Mouse (Mus musculus) heart, postnatal 36 days (tissue): Measurements from ENCODE around the gene Nkpd1. TPM values are rescaled to one million over a fixed set of nuclear protein-coding genes. Genes with fewer than 3 reads are reported as not detected.

Experiments
- DNase-seq, 2 experiments: peaks; one replicate each; pipeline ENCODE4 v3.0.0; 2021 to 2022
- intact Hi-C: fragments of 180-260 bp; cut with DNase I; formaldehyde crosslinking; loops from one replicate; pipeline ENCODE4 v1.15.1; 2025
- total RNA-seq, 2 experiments: library from RNA; stranded (reverse); gene quantifications; 2 replicates each; pipeline ENCODE4 v1.2.3; 2021

Nkpd1 gene
- total RNA-seq, 2 experiments from 2014 or later: not detected

DNA sequence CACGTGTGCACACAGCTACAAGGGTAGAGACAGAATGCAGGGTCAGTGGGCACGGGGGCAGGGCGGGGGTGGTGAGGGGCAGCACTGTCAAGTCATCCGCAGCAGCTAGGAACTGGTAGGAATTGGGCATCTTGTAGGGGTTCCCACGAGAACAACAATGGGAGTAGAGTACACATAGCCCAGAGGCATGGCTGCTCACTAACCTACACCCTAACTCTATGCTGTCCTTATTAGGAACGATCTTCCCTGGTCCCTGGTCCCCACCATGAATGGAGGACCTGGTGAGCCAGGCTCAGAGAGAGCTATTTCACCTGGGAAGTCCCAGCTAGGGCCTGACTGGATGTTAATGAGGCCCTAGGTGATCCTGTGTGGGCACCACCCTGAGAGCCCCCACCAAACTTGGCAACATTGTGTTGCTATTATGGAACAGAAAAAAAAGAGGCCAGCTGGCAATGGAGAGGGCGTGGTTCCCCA lies 24.1 kb downstream of the Nkpd1 start:
- DNase-seq: no peak
- intact Hi-C loops: no loop called here

DNA sequence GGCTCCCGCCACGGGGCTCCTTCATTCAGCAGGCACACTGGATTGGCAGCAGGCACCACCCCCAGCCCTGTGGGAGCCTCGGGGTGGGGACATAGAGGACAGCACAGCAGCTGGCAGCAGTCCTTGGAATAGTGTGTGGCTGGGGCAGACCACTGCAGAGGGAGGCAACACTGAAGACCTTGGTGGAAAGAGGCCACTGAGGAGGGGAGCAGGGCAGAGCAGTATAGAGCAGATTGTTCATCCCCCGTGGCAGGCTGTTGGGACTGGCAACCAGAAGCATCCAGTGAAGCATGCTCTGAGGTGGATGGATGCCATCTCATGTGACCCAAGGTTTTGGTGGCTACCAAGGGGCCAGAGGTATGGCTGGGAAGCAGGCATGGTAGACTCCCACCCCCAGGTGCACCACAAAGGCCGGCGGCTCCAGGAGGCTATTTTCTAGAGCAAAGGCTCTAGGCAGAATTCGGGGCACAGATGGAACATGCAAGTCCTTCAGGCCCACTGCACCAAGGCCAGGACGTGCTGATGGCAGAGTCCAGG lies 24.6 kb downstream of the Nkpd1 start:
- DNase-seq: no peak
- intact Hi-C loops: no loop called here

DNA sequence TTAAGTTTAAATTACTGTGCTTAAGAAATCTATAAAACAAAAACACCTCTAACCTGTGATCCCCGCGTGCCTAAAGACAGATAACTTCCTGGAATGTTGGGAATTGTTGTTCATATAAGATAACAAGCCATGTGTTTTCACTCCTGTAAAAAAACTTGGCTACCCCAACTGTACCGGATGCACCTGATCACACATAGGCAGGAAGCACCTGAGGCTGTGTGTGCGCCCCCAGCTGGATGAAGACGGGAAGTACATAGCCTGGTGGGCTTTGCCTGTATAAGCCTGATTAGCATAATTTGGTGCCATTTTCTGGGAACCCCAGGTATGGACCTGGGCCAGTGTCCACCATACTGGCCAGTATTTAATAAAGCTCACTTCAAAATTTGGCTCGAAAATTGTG lies 25.9 kb downstream of the Nkpd1 start:
- DNase-seq: no peak
- intact Hi-C loops: no loop called here

DNA sequence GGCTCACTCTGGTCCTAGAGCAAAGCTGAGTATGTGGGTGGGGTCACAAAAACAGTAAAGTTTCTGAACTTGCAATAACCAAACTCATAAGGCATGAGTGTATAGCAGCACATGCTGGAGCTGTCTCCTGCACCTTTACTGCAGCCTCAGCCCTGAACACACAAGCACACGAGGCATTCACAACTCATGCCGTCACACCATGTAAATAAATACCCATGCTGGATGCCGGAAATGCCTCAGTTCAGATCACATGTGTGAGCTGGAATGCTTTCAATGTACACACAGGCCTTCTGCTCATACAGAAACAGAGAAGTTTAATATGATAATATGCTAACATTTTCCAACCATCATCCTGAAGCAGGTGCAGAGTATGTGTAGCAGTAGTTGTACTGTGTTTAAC lies 28.4 kb downstream of the Nkpd1 start:
- intact Hi-C loops: no loop called here
- no peak for DNase-seq

DNA sequence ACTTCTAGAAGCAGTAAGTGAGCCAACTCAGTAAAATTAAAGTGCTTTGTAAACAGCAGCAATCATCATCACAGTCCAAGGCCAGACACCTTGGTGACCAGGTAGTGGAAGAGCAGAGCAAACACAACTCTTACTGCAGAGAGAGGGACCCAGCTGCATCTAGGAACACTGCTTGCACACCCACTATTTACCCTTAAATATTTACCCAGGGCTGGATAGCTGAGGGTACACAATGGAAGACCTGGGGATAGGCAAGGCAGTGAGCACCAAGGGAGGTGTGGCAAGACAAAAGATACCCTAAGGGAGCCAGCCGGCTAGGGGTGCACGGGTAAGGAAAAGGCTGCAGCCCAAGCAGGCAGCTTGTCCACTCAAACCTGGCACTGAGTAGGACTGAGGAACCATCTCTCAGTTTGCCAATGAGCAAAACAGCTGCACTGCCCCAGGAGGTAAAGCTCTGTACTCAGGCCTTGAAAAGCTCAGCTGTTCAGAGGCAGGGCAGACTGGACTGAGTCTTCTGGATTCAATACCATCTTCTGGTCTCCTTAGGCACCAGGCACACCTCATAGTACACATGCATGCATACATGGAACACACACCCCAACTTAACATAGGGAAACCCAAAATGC lies 29.8 kb downstream of the Nkpd1 start:
- DNase-seq: no peak
- intact Hi-C loops: no loop called here

DNA sequence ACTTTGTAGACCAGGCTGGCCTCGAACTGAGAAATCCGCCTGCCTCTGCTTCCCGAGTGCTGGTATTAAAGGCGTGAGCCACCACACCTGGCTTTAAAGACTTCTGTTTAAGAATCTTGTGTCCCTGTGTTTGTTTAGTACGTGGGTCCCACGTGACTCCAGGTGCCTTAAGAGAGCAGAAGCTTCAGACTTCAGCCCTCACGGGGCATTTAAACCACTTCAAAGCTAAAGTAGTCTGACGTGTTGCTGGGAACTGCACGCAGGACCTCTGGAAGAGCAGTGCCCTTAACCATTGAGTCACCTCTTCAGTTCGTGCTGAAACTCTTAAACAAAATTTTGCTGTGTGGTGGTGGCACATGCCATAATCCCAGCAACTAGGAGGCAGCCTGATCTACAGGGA lies 31.8 kb downstream of the Nkpd1 start:
- DNase-seq: no peak
- intact Hi-C loops: no loop called here

DNA sequence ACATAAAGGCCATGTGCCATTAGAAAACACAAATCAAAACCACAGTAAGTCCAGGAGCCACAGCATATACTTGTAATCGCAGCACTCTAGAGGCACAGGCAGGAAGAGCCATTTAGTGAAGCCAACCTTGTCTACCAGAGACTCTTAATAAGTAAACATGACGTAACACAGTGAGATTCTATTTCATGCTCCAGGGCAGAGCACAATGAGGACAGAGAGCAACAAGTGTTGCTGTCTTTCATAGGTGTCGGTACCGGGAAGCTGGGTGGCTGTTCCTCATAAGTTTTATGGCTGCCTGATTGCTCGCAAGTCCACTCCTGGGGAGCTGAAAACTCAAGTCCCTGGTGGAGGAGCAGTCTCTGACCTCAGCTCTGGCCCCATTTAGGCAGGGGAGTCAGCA lies 34.0 kb downstream of the Nkpd1 start:
- intact Hi-C loops: no loop called here
- DNase-seq: no peak

DNA sequence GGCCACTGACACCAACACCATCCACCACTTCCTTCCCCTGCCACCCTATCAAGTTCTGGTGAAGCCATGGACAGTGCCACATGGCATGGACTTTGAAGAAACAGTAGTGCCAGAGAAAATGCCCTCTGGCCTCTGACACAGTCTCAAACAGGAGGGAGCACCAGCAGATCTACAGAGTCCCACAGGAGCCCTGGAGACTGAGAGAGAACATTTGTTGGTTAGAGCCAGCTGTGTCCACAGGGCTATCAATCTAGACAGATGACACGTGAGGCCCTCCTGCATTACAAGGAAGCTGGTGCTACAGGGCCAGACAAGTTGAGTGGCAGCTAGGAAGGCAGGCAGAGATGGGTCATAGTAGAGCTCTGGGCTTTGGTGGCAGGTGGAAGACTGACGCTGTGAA lies 34.8 kb downstream of the Nkpd1 start:
- DNase-seq: no peak
- intact Hi-C loops: no loop called here

DNA sequence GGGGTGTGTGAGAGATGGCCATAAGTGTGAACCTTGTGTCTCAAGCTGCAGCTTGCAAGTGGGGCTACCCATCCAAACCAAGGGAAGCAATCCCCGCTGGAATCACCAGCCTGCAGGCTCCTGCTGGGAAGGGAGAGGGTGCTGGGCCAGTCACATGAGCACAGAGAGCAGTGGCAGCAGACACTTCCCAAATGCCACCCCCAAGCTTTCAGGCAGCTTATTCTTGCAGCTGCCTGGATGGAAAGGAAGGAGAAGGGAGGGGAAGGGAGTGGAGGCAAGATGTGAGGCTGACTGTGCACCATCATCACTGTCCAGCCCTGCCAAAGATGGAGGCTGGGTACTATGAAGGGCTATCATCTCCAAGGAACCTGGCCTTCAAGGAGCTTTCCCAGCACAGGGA lies 36.5 kb downstream of the Nkpd1 start:
- intact Hi-C loops: no loop called here

DNA sequence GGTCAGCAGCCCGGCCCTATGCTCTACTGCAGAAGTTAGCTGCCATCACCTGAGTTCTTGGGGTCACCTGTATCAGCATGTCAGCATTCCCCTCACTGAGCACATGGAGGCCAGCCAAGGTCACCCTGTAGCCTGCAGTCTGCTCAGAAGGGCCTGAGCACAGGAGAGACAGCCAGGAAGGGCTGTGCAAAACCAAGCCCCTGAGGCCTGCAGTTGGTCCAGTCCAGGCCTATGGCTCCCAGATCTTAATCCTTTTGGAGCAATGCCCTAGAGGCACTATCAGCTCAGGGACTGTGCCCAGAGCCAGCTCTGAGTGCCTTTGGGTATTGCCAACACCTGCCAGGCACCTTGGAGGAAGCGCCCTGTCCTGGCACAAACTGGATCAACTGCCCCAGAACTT lies 39.4 kb downstream of the Nkpd1 start:
- intact Hi-C loops: no loop called here
- DNase-seq: no peak

More for the DNA sequence above, 36.5 kb downstream of the Nkpd1 start:
- no peak for DNase-seq

DNA sequence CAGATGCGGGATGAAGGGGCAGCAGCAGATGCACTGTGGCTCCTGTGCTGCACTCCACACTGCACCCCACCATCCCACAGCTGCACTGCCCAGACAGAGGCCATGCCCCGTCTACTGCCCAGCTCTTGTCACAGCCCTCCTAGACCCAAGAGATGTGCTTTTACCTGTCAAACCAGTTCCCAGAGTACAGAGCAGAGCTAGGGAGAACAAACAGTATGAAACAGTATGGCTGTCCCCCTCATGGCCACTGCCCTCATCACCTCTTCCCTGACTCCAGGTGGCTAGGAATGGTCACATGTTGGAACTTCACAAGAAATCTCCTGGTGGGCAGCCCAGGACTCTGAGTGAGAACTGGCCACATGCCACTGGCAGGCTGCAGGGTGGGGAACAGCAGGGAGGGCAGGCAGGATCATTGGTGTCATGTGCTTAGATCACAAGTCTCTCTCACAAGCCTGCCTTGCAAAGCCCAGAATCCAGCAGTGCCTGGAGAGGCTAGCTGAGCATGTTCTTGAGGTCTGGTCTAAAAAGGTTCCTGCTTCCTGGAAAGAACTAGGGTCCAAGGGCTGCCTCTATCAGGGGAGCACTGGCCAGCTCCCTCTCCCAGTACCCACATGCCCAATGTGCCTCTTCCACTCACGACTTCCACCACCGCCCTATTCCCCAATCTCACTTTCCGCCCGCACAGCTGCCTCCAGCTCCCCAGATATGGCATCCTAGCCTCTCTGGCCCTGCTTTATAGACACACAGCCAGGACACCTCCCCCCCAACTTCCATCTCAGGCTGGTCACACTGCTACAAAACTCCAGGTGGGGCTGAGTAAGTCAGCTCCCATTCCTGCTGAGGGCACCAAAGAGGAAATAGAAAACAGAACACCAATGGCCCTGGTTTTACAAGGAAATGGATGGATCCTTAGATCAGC lies 40.6 kb downstream of the Nkpd1 start:
- DNase-seq: peak; percentile 23 to 43
- intact Hi-C loops: no loop called here

DNA sequence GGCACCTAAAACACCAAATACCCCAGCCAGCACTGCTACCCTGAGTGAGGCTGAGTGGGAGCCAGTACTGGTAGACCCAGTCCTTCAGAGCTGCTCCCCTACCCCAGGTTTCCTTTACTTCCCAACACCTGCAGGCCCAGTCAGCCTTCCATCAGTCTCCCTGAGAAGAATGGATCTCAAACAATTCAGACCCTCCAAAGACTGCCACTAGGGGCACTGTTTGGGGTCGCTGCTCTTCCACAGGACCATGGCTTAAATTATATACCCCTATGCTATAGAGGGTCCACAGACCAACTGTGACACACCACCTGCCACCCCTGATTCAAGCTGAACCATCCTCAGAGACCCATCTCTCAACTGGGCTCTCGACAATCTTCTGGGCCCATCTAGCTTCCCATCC lies 41.3 kb downstream of the Nkpd1 start:
- intact Hi-C loops: no loop called here
- no peak for DNase-seq

DNA sequence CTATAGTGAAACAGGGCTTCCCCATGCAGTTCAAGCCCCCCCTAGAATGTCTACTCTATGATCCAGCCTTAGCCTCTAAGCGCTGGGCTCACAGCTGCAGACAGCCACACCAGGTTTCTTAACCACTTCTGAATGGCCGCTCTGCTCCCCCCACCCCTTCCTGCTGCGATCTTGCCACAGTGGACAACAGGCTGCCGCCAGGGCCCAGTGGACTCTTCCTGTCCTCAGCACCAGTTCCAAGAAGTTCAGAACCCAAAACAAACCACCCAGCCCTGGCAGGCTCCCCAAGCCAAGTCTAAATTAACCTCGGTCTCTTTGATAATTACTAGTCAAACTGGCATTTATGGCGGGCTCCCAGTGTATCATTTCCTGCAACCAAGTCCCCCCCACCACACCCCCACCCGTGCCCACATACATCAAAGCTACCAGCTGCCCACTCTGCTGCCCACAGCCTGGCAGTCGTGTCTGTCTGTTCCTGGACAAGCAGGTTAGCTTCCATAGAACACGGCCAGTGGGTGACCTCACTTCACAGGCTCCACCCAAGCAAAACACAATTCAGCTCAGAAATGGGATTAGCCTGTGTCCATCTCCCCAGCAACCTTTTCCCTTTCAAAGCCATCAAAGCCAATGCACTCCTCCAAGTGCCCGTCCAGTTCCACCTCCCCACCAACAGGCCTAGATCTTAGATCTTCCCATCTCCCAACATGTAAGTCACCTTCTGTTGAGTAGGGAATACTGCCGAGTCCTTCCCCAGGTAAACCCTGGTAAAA lies 43.0 kb downstream of the Nkpd1 start:
- intact Hi-C loops: loop anchor here (5.0 kb wide), 1 partner anchor 103 kb away; the partner anchor contains the start of gene Mark4
- DNase-seq: no peak

DNA sequence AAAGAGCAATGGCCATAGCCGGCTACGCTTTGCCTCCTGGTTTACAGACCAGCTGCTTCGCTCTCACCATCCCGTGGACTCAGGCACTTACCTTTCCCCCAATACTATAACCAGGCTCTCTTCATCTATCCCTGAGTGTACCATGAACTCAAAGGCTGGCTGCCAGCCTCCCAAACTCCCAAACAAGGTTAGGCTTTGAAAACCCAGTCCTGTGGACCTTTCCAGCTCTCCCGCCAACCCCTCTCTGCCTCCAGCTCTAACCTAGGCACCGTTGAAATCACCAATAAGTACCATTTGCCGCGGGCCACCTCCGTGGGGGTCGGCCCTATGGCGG lies 43.8 kb downstream of the Nkpd1 start:
- DNase-seq: no peak
- intact Hi-C loops: loop anchor here (5.0 kb wide), 1 partner anchor 104 kb away; the partner anchor contains the start of gene Mark4

DNA sequence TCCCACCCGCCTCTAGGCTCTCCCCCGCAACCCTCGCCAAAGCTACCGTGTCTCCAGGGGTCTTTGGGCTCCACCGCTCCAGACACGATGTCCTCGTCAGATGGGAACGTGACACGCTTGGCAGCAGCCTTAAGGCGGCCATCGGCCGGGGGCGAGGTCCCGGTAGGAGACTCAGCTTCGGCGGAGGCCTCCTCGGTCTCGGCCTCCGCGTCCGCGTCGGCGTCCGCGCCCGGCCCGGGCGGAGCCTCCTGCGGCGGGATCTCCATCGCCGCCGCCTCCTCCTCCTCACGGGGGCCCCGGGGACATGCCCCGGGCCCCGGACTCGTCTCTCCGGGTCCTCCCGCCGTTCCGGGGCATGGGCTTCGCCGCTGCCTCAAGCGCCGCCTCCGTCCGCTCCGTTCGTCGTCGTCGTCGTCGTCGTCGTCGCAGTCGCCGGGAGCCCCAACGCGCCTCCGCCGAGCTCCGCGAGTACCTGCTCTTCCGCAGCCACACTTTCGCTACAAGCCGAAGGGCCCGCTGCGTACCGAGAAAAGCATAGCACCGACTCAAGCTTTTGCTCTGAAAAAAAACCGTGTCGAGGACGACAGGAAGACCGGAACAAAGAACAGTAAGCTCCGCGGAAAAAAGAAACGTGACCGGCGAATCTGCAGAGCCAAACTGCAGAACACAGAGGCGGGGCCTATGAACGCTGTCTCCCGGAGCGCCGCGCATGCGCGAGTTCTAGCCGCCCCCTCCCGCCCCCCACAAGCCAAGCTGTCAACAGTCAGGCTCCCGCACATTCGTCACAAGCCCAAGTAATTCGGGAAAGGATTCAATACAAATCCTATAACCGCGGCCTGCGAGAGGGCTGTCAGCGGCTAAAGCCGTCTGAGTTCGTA lies 44.4 kb downstream of the Nkpd1 start:
- intact Hi-C loops: loop anchor here (1.0 to 5.0 kb wide), 2 partner anchors 11 to 105 kb away; partner anchors contain the start of gene Mark4
- DNase-seq: peak; percentile 90 to 96

DNA sequence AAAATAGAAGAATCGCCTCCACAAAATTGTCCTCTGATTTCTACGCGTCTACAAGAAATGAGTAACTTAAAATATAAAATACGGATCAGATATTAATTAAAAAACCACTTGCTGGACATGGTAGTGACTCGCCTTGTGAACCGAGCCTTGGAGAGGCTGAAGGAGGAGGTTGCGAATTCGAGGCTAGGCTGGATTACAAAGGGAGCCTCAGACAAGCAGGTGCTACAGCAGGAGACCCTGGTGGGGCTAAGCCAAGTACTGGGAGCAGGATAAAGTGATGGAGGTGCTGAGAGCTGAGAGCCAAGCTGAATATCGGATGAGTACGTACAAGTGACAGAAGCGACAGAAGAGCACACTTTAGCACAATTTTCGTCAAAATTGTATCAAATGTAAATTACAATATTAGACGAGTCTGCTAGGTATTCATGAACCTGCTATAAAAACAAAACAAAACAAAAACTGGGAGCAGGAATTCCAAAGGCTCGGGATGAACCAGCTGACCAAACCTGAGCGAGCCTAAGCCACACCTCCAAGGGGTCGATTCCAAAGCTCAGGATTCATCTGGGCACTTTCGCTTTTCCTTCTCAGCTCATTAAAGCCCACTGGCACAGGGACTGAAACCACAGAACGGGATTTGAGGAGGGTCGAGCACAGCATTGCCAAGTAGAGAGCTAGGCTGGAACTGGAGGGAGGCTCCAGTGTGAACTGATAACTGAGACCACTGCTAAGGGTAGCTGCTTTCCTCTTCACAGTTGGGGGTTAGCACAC lies 45.2 kb downstream of the Nkpd1 start, which contains the start of gene Ppp1r37:
Gene Ppp1r37 (minus strand): TSS at position 434 of the 768 bp plus-strand sequence.
- DNase-seq: peak in 1 of 2 experiments; percentile 24
- intact Hi-C loops: loop anchor here (1.0 to 5.0 kb wide), 2 partner anchors 10 to 106 kb away; partner anchors contain the start of gene Mark4

DNA sequence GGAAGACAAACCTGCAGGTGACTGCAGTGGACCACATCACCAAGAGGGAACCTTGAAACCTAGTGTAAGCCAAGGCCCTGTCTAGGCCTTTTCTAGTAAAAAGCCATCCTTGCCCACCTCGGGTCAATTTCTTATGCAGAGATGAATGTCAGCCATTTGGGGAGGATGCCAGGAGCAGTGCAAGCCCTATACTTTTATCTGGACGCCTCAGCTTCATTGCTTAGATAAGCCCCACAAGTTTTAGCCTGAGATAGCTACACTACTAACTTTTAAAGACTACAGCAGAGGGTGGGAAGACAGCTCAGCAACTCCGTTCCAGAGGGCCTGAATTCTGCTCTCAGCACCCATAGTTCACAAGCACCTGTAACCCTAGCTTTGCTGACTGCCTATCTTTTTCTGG lies 46.2 kb downstream of the Nkpd1 start:
- DNase-seq: no peak
- intact Hi-C loops: loop anchor here (5.0 kb wide), 1 partner anchor 107 kb away; the partner anchor contains the start of gene Mark4

DNA sequence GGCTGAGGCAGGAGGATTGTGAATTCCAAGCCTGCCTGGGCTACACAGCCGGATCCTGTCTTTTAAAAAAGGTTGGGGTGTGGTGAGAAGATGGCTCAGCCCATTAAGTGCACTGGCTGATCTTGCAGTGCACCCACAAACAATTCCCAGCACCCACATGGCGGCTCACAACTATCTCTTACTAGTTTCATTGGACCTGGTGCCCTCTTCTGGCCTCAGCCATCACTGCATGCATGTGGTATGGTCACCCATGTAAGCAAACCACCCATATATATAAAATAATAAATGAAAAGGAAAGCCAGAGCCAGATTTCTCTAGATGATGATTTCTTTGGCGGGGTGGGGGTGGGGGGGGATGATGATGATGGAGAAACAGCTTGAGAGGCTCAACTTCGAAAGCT lies 46.8 kb downstream of the Nkpd1 start:
- no peak for DNase-seq
- intact Hi-C loops: loop anchor here (5.0 kb wide), 1 partner anchor 107 kb away; the partner anchor contains the start of gene Mark4

DNA sequence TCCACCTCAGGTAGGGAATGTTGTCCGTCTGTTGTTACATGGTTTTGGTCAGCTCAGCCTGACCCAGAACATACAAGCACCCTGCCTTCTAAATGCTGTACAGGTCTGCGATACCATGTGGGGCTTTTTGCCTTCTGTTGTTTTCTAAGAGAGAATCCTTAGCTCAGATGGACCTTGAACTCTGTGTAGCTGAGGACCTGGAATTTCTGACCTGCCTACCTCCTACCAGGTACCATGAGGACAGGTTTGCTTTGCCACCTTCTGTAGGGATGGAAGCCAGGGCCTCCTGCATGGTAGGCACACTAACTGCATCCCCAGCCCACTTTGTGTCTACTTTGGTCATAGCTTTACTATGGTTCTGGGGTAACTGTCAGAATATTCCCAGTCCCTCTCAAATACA lies 48.2 kb downstream of the Nkpd1 start:
- DNase-seq: no peak
- intact Hi-C loops: no loop called here
